In genomic region chr2:37519286-37519640, GRCm38 (mm10) we compare ENCODE assay signal across 24 mouse cellular contexts. TPM values are rescaled to one million over a fixed set of nuclear protein-coding genes. Genes with fewer than 3 reads are reported as not detected.
A peak's percentile ranks its signal among the peaks of the same experiment; 100 is the strongest.
DNase-seq lines count a peak whose midpoint lies in the region; ATAC-seq and TF ChIP-seq lines count a peak whose summit lies in the region.
"Had no signal": no experiment of that assay in that cellular context is flagged by ENCODE, and none has a peak within 500 bp of the region (broad histone marks: within the 10 kb centered on the region; RNA-seq: fewer than 3 reads in every experiment).

No protein-coding gene starts in this region.

- TF ChIP-seq EP300 in stomach, postnatal 0 days (optimal IDR thresholded peaks at IDR 0.05), result no peak

- intact Hi-C loops in heart, postnatal 10 days (cut with DNase I), result loop anchor here (5.0 kb wide), 1 partner anchor 253 kb away; no protein-coding TSS in a partner anchor

- ATAC-seq in forebrain, embryonic 14.5 days, result no peak
- ATAC-seq in forebrain, embryonic 11.5 days (replicated peaks; ENCODE audit: low FRiP score), result no peak
- peak; percentile 64; the same call in 1 of the 2 replicates for ATAC-seq in lung, embryonic 14.5 days (ENCODE audit: insufficient read depth)
- ATAC-seq in stomach, embryonic 14.5 days (ENCODE audit: insufficient number of reproducible peaks, insufficient read depth, low FRiP score, low read depth), result peak; percentile 42; the same call in 1 of the 2 replicates
- ATAC-seq in stomach, postnatal 0 days (ENCODE audit: low FRiP score, low TSS enrichment), result no peak
- ATAC-seq: CD4-positive, CD25-positive, alpha-beta regulatory T cell, adult 4 months; Patski had no signal

- peaks cover 2% of the 10 kb centered on the region; the same call in 1 of the 2 replicates for H3K4me1 ChIP-seq in forebrain, embryonic 14.5 days (ENCODE audit: control insufficient read depth, insufficient read depth, low read length)
- no peaks in the 10 kb centered on the region; the same call in 1 of the 2 replicates for H3K4me1 ChIP-seq in forebrain, embryonic 11.5 days (replicated peaks; ENCODE audit: control insufficient read depth, insufficient read depth, low read length)
- H3K4me1 ChIP-seq in lung, embryonic 14.5 days (ENCODE audit: insufficient read depth), result peaks cover 3% of the 10 kb centered on the region; the same call in 1 of the 2 replicates
- peaks cover 9% of the 10 kb centered on the region; the same call in 1 of the 2 replicates for H3K4me1 ChIP-seq in stomach, embryonic 14.5 days (ENCODE audit: control insufficient read depth, insufficient read depth, low read length)
- no peaks in the 10 kb centered on the region for H3K4me1 ChIP-seq in stomach, postnatal 0 days (replicated peaks; ENCODE audit: control insufficient read depth, insufficient read depth)
- H3K4me1 ChIP-seq: liver, embryonic 13.5 days had no signal

- no peaks in the 10 kb centered on the region for H3K27me3 ChIP-seq in forebrain, embryonic 14.5 days (replicated peaks; ENCODE audit: control insufficient read depth, insufficient read depth, low read length)
- H3K27me3 ChIP-seq in forebrain, embryonic 11.5 days (ENCODE audit: control insufficient read depth, insufficient read depth, low read length), result no peaks in the 10 kb centered on the region
- no peaks in the 10 kb centered on the region for H3K27me3 ChIP-seq in lung, embryonic 14.5 days (ENCODE audit: insufficient read depth, low read length)
- H3K27me3 ChIP-seq in stomach, embryonic 14.5 days (ENCODE audit: control insufficient read depth, insufficient read depth, low read length), result no peaks in the 10 kb centered on the region
- H3K27me3 ChIP-seq in stomach, postnatal 0 days (ENCODE audit: control insufficient read depth, insufficient read depth, low read length), result no peaks in the 10 kb centered on the region
- H3K27me3 ChIP-seq: embryonic facial prominence, embryonic 12.5 days; heart, embryonic 12.5 days; kidney, embryonic 15.5 days; limb, embryonic 13.5 days; liver, embryonic 13.5 days; Patski had no signal

- H3K27ac ChIP-seq in forebrain, embryonic 14.5 days (ENCODE audit: low read depth, low read length), result no peak overlapping the region
- no peak overlapping the region for H3K27ac ChIP-seq in forebrain, embryonic 11.5 days (ENCODE audit: low read depth, low read length)
- H3K27ac ChIP-seq in lung, embryonic 14.5 days (ENCODE audit: low read depth), result no peak overlapping the region
- no peak overlapping the region for H3K27ac ChIP-seq in stomach, embryonic 14.5 days (ENCODE audit: low read length)
- H3K27ac ChIP-seq in stomach, postnatal 0 days (replicated peaks), result no peak overlapping the region
- H3K27ac ChIP-seq: embryonic facial prominence, embryonic 12.5 days; kidney, embryonic 15.5 days; limb, embryonic 13.5 days; liver, embryonic 13.5 days had no signal

- no peaks in the 10 kb centered on the region for H3K9me3 ChIP-seq in forebrain, embryonic 14.5 days (replicated peaks; ENCODE audit: control insufficient read depth, low read length)
- H3K9me3 ChIP-seq in forebrain, embryonic 11.5 days (ENCODE audit: control insufficient read depth, low read length), result no peaks in the 10 kb centered on the region
- H3K9me3 ChIP-seq in lung, embryonic 14.5 days (ENCODE audit: low read depth, low read length), result no peaks in the 10 kb centered on the region
- no peaks in the 10 kb centered on the region for H3K9me3 ChIP-seq in stomach, embryonic 14.5 days (ENCODE audit: control insufficient read depth, low read depth, low read length)
- no peaks in the 10 kb centered on the region for H3K9me3 ChIP-seq in stomach, postnatal 0 days (ENCODE audit: control insufficient read depth, low read length)
- H3K9me3 ChIP-seq: embryonic facial prominence, embryonic 12.5 days; heart, embryonic 12.5 days; kidney, embryonic 15.5 days; limb, embryonic 13.5 days; liver, embryonic 13.5 days had no signal

- WGBS in forebrain, embryonic 14.5 days, result 85% methylated on average over 1 of the region's 1 CpGs
- WGBS in forebrain, embryonic 11.5 days, result 97% methylated on average over 1 of the region's 1 CpGs
- 59% methylated on average over 1 of the region's 1 CpGs for WGBS in lung, embryonic 14.5 days
- WGBS in stomach, embryonic 14.5 days, result 59% methylated on average over 1 of the region's 1 CpGs
- WGBS in stomach, postnatal 0 days, result 52% methylated on average over 1 of the region's 1 CpGs

- no peak overlapping the region for H3K9ac ChIP-seq in forebrain, embryonic 14.5 days (ENCODE audit: low read length)
- H3K9ac ChIP-seq in forebrain, embryonic 11.5 days (ENCODE audit: low read length), result no peak overlapping the region
- H3K9ac ChIP-seq in lung, embryonic 14.5 days, result no peak overlapping the region
- no peak overlapping the region for H3K9ac ChIP-seq in stomach, embryonic 14.5 days (replicated peaks; ENCODE audit: low read depth, low read length)
- no peak overlapping the region for H3K9ac ChIP-seq in stomach, postnatal 0 days (ENCODE audit: low read length)
- H3K9ac ChIP-seq: embryonic facial prominence, embryonic 12.5 days; heart, embryonic 12.5 days; kidney, embryonic 15.5 days; limb, embryonic 13.5 days; liver, embryonic 13.5 days had no signal

- H3K4me3 ChIP-seq in forebrain, embryonic 14.5 days (ENCODE audit: low read depth, low read length), result no peak overlapping the region
- no peak overlapping the region for H3K4me3 ChIP-seq in forebrain, embryonic 11.5 days (ENCODE audit: low read depth, low read length)
- no peak overlapping the region for H3K4me3 ChIP-seq in lung, embryonic 14.5 days (ENCODE audit: low read depth, low read length)
- no peak overlapping the region for H3K4me3 ChIP-seq in stomach, embryonic 14.5 days (ENCODE audit: low read depth, low read length)
- no peak overlapping the region for H3K4me3 ChIP-seq in stomach, postnatal 0 days (ENCODE audit: low read depth, low read length)
- H3K4me3 ChIP-seq: embryonic facial prominence, embryonic 12.5 days; erythroblast, embryonic 14.5 days; heart, embryonic 12.5 days; kidney, embryonic 15.5 days; limb, embryonic 13.5 days; liver, embryonic 13.5 days had no signal

- peak overlapping the region; percentile 50; the same call in 1 of the 2 replicates for H3K4me2 ChIP-seq in forebrain, embryonic 14.5 days (ENCODE audit: low read length)
- H3K4me2 ChIP-seq in forebrain, embryonic 11.5 days (ENCODE audit: low read depth, low read length, severe bottlenecking), result no peak overlapping the region
- H3K4me2 ChIP-seq in lung, embryonic 14.5 days, result no peak overlapping the region
- no peak overlapping the region for H3K4me2 ChIP-seq in stomach, embryonic 14.5 days (replicated peaks; ENCODE audit: low read depth, low read length)
- H3K4me2 ChIP-seq in stomach, postnatal 0 days (replicated peaks; ENCODE audit: low read depth), result no peak overlapping the region
- H3K4me2 ChIP-seq: embryonic facial prominence, embryonic 12.5 days; heart, embryonic 12.5 days; kidney, embryonic 15.5 days; limb, embryonic 13.5 days; liver, embryonic 13.5 days had no signal

- peaks cover 9% of the 10 kb centered on the region; the same call in 1 of the 2 replicates for H3K36me3 ChIP-seq in forebrain, embryonic 14.5 days (ENCODE audit: control insufficient read depth, insufficient read depth, low read length)
- H3K36me3 ChIP-seq in forebrain, embryonic 11.5 days (ENCODE audit: control insufficient read depth, insufficient read depth, low read length), result no peaks in the 10 kb centered on the region
- peaks cover 26% of the 10 kb centered on the region for H3K36me3 ChIP-seq in lung, embryonic 14.5 days (ENCODE audit: insufficient read depth)
- peaks cover 10% of the 10 kb centered on the region; the same call in 1 of the 2 replicates for H3K36me3 ChIP-seq in stomach, embryonic 14.5 days (ENCODE audit: control insufficient read depth, insufficient read depth, low read length)
- H3K36me3 ChIP-seq in stomach, postnatal 0 days (ENCODE audit: control insufficient read depth, insufficient read depth, low read length), result peaks cover 5% of the 10 kb centered on the region; the same call in 1 of the 2 replicates

- DNase-seq in forebrain, embryonic 14.5 days (ENCODE audit: low spot score), result no peak
- DNase-seq in forebrain, embryonic 11.5 days (ENCODE audit: low spot score), result no peak
- DNase-seq in lung, embryonic 14.5 days, result peak; percentile 65
- DNase-seq in lung, postnatal 10 days, result no peak
- no peak for DNase-seq in stomach, postnatal 0 days (ENCODE audit: low spot score)
- no peak for DNase-seq in heart, postnatal 10 days
- DNase-seq in adrenal gland, postnatal 14 days, result no peak
- DNase-seq: adrenal gland, adult 8-10 months; cerebellum, adult 11 months; cerebellum, postnatal 10 days; gastrocnemius, postnatal 10 days; heart, adult 11 months; kidney, postnatal 4 days; liver, embryonic 13.5 days; lung, postnatal 4 days; thymus, postnatal 4 days had no signal

- no peak for TF ChIP-seq CTCF in lung, embryonic 14.5 days (IDR thresholded peaks at IDR 0.05; ENCODE audit: low read depth)
- no peak for TF ChIP-seq CTCF in stomach, postnatal 0 days (IDR thresholded peaks at IDR 0.05; ENCODE audit: low read depth)

RNA-seq across cellular contexts. Expression of gene Gpr21, which starts 3.1 kb away (rescaled TPM):
- 20.4 and 25.9 TPM in 2 replicates for polyA plus RNA-seq in forebrain, embryonic 14.5 days (2014; fragmentation: Nextera tagmentation; extraction: Ambion mirVana)
- polyA plus RNA-seq in forebrain, embryonic 11.5 days (2014; fragmentation: Nextera tagmentation; extraction: Ambion mirVana), result 2.8 and 3.4 TPM in 2 replicates
- 2.5 and 2.9 TPM in 2 replicates for polyA plus RNA-seq in lung, embryonic 14.5 days (2014; fragmentation: Nextera tagmentation; extraction: Ambion mirVana)
- polyA plus RNA-seq in stomach, embryonic 14.5 days (2014; fragmentation: Nextera tagmentation; extraction: Ambion mirVana), result 2.8 and 4.1 TPM in 2 replicates
- polyA plus RNA-seq in stomach, postnatal 0 days (2015; fragmentation: Nextera tagmentation; extraction: Ambion mirVana), result 0.29 and 0.69 TPM in 2 replicates
- total RNA-seq in heart, postnatal 10 days (2021), result 1 to 10 TPM; 1.3 to 1.5 TPM
- total RNA-seq in adrenal gland, postnatal 14 days (2021), result 1.1 and 1.6 TPM in 2 replicates
- polyA plus RNA-seq: erythroblast, embryonic 14.5 days had no signal

Comparison
In these comparisons a context has a peak if more than half of its experiments do, and no peak if none do; other contexts are left out.
1. ATAC-seq: peak in lung, embryonic 14.5 days (single experiment) and stomach, embryonic 14.5 days (single experiment); none in forebrain, embryonic 14.5 days (single experiment), forebrain, embryonic 11.5 days (single experiment) and stomach, postnatal 0 days (single experiment).